Mouse (Mus musculus) thymus, adult 2 months (tissue): ENCODE data around the gene Zbtb20.

Source experiments
- CTCF ChIP-seq: fragments of 200-500 bp; IDR thresholded peaks from 2 replicates; pipeline ENCODE4 v1.5.1; 2012; ENCODE audit warnings: mild to moderate bottlenecking, control low read depth, low read length, moderate library complexity, borderline replicate concordance; ENCODE audit not compliant: control insufficient read depth, poor library complexity, insufficient read depth; ENCODE audit errors: extremely low read depth
- POLR2A ChIP-seq: fragments of 200-500 bp; IDR thresholded peaks from 2 replicates; pipeline ENCODE4 v1.6.1; 2012; ENCODE audit warnings: mild to moderate bottlenecking, low read length, control low read depth, moderate library complexity; ENCODE audit not compliant: control insufficient read depth, poor library complexity, insufficient read depth; ENCODE audit errors: extremely low read depth

GRCm38 (mm10) chr16:43454370-43454934, 578.8 kb downstream of the Zbtb20 start:
- no peak for TF ChIP-seq POLR2A
- no peak for TF ChIP-seq CTCF
